Mouse (Mus musculus) heart, embryonic 15.5 days (tissue): ENCODE results near the gene Sh3bgrl3. TPM values are rescaled to one million over a fixed set of nuclear protein-coding genes. Genes with fewer than 3 reads are reported as not detected.

Source experiments
- ATAC-seq: fragments of 200-750 bp; cut with Nextera tagmentation; replicated peaks from 2 replicates; pipeline ENCODE4 v1.8.0; 2017; ENCODE audit warnings: low read depth, moderate TSS enrichment; ENCODE audit not compliant: insufficient number of reproducible peaks, insufficient read depth, low FRiP score
- H3K27ac ChIP-seq: fragments of 300-500 bp; sonication (generic); 2 replicates; pipeline ENCODE4 v1.5.1; 2015; ENCODE audit warnings: mild to moderate bottlenecking, inconsistent platforms
- H3K27me3 ChIP-seq: fragments of 300-500 bp; sonication (generic); 2 replicates; pipeline ENCODE4 v1.6.1; 2015; ENCODE audit warnings: inconsistent platforms
- H3K36me3 ChIP-seq: fragments of 300-500 bp; sonication (generic); 2 replicates; pipeline ENCODE4 v1.6.1; 2015; ENCODE audit warnings: mild to moderate bottlenecking, inconsistent platforms
- H3K4me1 ChIP-seq: fragments of 300-500 bp; sonication (generic); replicated peaks from 2 replicates; pipeline ENCODE4 v1.6.1; 2015; ENCODE audit warnings: inconsistent platforms
- H3K4me2 ChIP-seq: fragments of 300-500 bp; sonication (generic); 2 replicates; pipeline ENCODE4 v1.6.1; 2015; ENCODE audit warnings: inconsistent platforms, mild to moderate bottlenecking, moderate library complexity
- H3K4me3 ChIP-seq: fragments of 300-500 bp; sonication (generic); 2 replicates; pipeline ENCODE4 v1.5.1; 2015; ENCODE audit warnings: mild to moderate bottlenecking, inconsistent platforms
- H3K9ac ChIP-seq: fragments of 300-500 bp; sonication (generic); 2 replicates; pipeline ENCODE4 v1.6.1; 2015; ENCODE audit warnings: mild to moderate bottlenecking, inconsistent platforms
- H3K9me3 ChIP-seq: fragments of 300-500 bp; sonication (generic); replicated peaks from 2 replicates; pipeline ENCODE4 v1.6.1; 2016; ENCODE audit warnings: inconsistent platforms
- WGBS: fragments of 180-500 bp; shearing (Covaris S2); methylation state at CpG from one replicate; pipeline ENCODE4 v1.1.7; 2015; ENCODE audit warnings: mixed read lengths; 5-methylcytosine and 5-hydroxymethylcytosine counted together
- polyA plus RNA-seq: library from polyadenylated mRNA; unstranded; fragments of >200 nt; fragmentation: Nextera tagmentation; extraction: Ambion mirVana; gene quantifications from 2 replicates; pipeline ENCODE4 v1.2.1, GENCODE M21; 2015

Sh3bgrl3 gene
- polyA plus RNA-seq, 1 experiment from 2014 or later = 174 TPM

GRCm38 (mm10) chr4:134128983-134129362 lies 384 bp upstream of the Sh3bgrl3 start:
- peaks cover 27% of the 10 kb centered on the region for H3K4me1 ChIP-seq

GRCm38 (mm10) chr4:134127793-134128192 lies 796 bp downstream of the Sh3bgrl3 start:
- peak overlapping the region; percentile 81 for H3K9ac ChIP-seq
- H3K27ac ChIP-seq = peak overlapping the region; percentile 90; the same call in 1 of the 2 replicates
- 48% methylated on average over 8 of the region's 8 CpGs for WGBS
- H3K27me3 ChIP-seq = no peaks in the 10 kb centered on the region
- peak overlapping the region; percentile 93 for H3K4me2 ChIP-seq
- H3K4me1 ChIP-seq = peaks cover 29% of the 10 kb centered on the region
- H3K4me3 ChIP-seq = peak overlapping the region; percentile 74
- H3K9me3 ChIP-seq = no peaks in the 10 kb centered on the region
- no peak for ATAC-seq
- H3K36me3 ChIP-seq = peaks cover 9% of the 10 kb centered on the region; the same call in 1 of the 2 replicates

More at GRCm38 (mm10) chr4:134128983-134129362, 384 bp upstream of the Sh3bgrl3 start:
- WGBS = 2% methylated on average over 14 of the region's 14 CpGs
- Histone ChIP-seq H3K9me3 (no peaks in the 10 kb centered on the region), H3K4me3 (peak overlapping the region; percentile 74), H3K4me2 (peak overlapping the region; percentile 93), H3K36me3 (peaks cover 9% of the 10 kb centered on the region; the same call in 1 of the 2 replicates), H3K27me3 (no peaks in the 10 kb centered on the region), H3K27ac (peak overlapping the region; percentile 90), H3K9ac (peak overlapping the region; percentile 81)
- peak; percentile 45 for ATAC-seq

- no peak overlapping the region for H3K27ac ChIP-seq
- no peaks in the 10 kb centered on the region for H3K9me3 ChIP-seq
- H3K27me3 ChIP-seq = no peaks in the 10 kb centered on the region
- H3K36me3 ChIP-seq = peaks cover 9% of the 10 kb centered on the region; the same call in 1 of the 2 replicates
- H3K4me3 ChIP-seq = peak overlapping the region; percentile 74; the same call in 1 of the 2 replicates
- H3K4me2 ChIP-seq = peak overlapping the region; percentile 93
- 80% methylated on average over 7 of the region's 7 CpGs for WGBS
- peaks cover 29% of the 10 kb centered on the region for H3K4me1 ChIP-seq
- no peak for ATAC-seq
- H3K9ac ChIP-seq = no peak overlapping the region
Observed at GRCm38 (mm10) chr4:134127121-134127455, 1.5 kb downstream of the Sh3bgrl3 start.

GRCm38 (mm10) chr4:134126300-134127120 lies 2.1 kb downstream of the Sh3bgrl3 start:
- Histone ChIP-seq H3K4me2 (no peak overlapping the region), H3K4me1 (peaks cover 29% of the 10 kb centered on the region), H3K36me3 (peaks cover 9% of the 10 kb centered on the region; the same call in 1 of the 2 replicates), H3K9ac (no peak overlapping the region), H3K27ac (no peak overlapping the region), H3K4me3 (0 out of 2 replicates have a peak overlapping the region, but pooled peaks have one; percentile 74), H3K9me3 (no peaks in the 10 kb centered on the region), H3K27me3 (no peaks in the 10 kb centered on the region)
- WGBS = 84% methylated on average over 21 of the region's 21 CpGs
- no peak for ATAC-seq

- Histone ChIP-seq H3K9ac (no peak overlapping the region), H3K36me3 (0 out of 2 replicates have a peak, but pooled peaks cover under 1% of the 10 kb centered on the region), H3K27ac (no peak overlapping the region), H3K4me1 (peaks cover 29% of the 10 kb centered on the region), H3K4me3 (no peak overlapping the region), H3K27me3 (no peaks in the 10 kb centered on the region), H3K4me2 (no peak overlapping the region), H3K9me3 (no peaks in the 10 kb centered on the region)
- no peak for ATAC-seq
- WGBS = 78% methylated on average over 15 of the region's 15 CpGs
Observed at GRCm38 (mm10) chr4:134125383-134126060, 3.1 kb downstream of the Sh3bgrl3 start.

GRCm38 (mm10) chr4:134123680-134124551 lies 4.7 kb downstream of the Sh3bgrl3 start:
- Histone ChIP-seq H3K27ac (no peak overlapping the region), H3K4me2 (peak overlapping the region; percentile 5; the same call in 1 of the 2 replicates), H3K9ac (no peak overlapping the region), H3K27me3 (no peaks in the 10 kb centered on the region), H3K9me3 (no peaks in the 10 kb centered on the region), H3K36me3 (no peaks in the 10 kb centered on the region), H3K4me3 (no peak overlapping the region), H3K4me1 (peaks cover 19% of the 10 kb centered on the region)
- 17% methylated on average over 17 of the region's 17 CpGs for WGBS
- ATAC-seq = no peak

GRCm38 (mm10) chr4:134123147-134123546 lies 5.4 kb downstream of the Sh3bgrl3 start:
- Histone ChIP-seq H3K9ac (no peak overlapping the region), H3K27me3 (no peaks in the 10 kb centered on the region), H3K4me3 (no peak overlapping the region), H3K4me2 (no peak overlapping the region), H3K36me3 (no peaks in the 10 kb centered on the region), H3K9me3 (no peaks in the 10 kb centered on the region), H3K4me1 (peaks cover 22% of the 10 kb centered on the region), H3K27ac (no peak overlapping the region)
- WGBS = 91% methylated on average over 6 of the region's 6 CpGs
- ATAC-seq = no peak

GRCm38 (mm10) chr4:134122281-134122680 lies 6.3 kb downstream of the Sh3bgrl3 start:
- peaks cover 14% of the 10 kb centered on the region for H3K4me1 ChIP-seq
- no peaks in the 10 kb centered on the region for H3K36me3 ChIP-seq
- H3K9me3 ChIP-seq = no peaks in the 10 kb centered on the region
- 29% methylated on average over 3 of the region's 3 CpGs for WGBS
- H3K27ac ChIP-seq = no peak overlapping the region; the same call in 1 of the 2 replicates
- H3K27me3 ChIP-seq = no peaks in the 10 kb centered on the region
- H3K4me2 ChIP-seq = no peak overlapping the region
- no peak overlapping the region for H3K4me3 ChIP-seq
- no peak for ATAC-seq
- H3K9ac ChIP-seq = no peak overlapping the region

GRCm38 (mm10) chr4:134121571-134121970 lies 7.0 kb downstream of the Sh3bgrl3 start:
- Histone ChIP-seq H3K4me3 (no peak overlapping the region), H3K27ac (no peak overlapping the region; the same call in 1 of the 2 replicates), H3K4me1 (peaks cover 9% of the 10 kb centered on the region; the same call in 1 of the 2 replicates), H3K9ac (no peak overlapping the region), H3K27me3 (no peaks in the 10 kb centered on the region), H3K9me3 (no peaks in the 10 kb centered on the region), H3K4me2 (no peak overlapping the region), H3K36me3 (no peaks in the 10 kb centered on the region)
- WGBS = 40% methylated on average over 4 of the region's 4 CpGs
- no peak for ATAC-seq

- no peak overlapping the region for H3K4me2 ChIP-seq
- H3K9me3 ChIP-seq = no peaks in the 10 kb centered on the region
- H3K36me3 ChIP-seq = no peaks in the 10 kb centered on the region
- no peak overlapping the region for H3K4me3 ChIP-seq
- H3K27me3 ChIP-seq = no peaks in the 10 kb centered on the region
- H3K4me1 ChIP-seq = peaks cover 7% of the 10 kb centered on the region; the same call in 1 of the 2 replicates
- no peak overlapping the region for H3K9ac ChIP-seq
- 71% methylated on average over 4 of the region's 4 CpGs for WGBS
- no peak for ATAC-seq
- H3K27ac ChIP-seq = no peak overlapping the region
Observed at GRCm38 (mm10) chr4:134120916-134121315, 7.7 kb downstream of the Sh3bgrl3 start.
